In the genomic region with DNA sequence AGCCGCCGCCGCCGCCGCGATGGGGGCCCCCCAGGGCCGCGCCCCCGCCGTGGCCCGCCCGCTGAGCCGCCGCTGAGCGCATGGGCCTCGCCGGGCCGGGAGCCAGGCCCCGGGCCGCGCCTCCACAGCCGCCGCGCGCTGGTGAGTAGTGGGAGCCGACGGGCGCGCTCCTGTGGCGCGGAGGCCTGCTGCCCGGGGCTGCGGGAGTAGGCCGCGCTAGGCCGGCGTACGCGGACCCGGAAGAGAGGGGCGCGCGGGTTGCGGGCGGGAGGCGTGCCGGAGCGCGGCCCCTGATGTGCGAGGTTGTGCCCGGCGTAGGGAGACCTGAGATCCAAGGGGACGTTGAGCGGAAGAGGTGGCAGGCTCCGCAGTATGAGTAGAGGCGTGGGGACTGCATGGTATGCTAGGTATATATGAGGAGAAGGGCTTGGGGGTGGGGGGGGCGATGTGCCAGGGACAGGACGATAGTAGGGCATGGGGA, we compare ENCODE assay signal across 8 mouse cellular contexts. TPM values are rescaled to one million over a fixed set of nuclear protein-coding genes. Genes with fewer than 3 reads are reported as not detected.
DNase-seq lines count a peak whose midpoint lies in the region; ATAC-seq and TF ChIP-seq lines count a peak whose summit lies in the region.

No protein-coding gene starts in this region.

- H3K27me3 ChIP-seq in heart, embryonic 11.5 days (ENCODE audit: control insufficient read depth, insufficient read depth, low read length): no peaks in the 10 kb centered on the region
- no peaks in the 10 kb centered on the region for H3K27me3 ChIP-seq in forebrain, postnatal 0 days (ENCODE audit: insufficient read depth, low read length)
- no peaks in the 10 kb centered on the region for H3K27me3 ChIP-seq in limb, embryonic 13.5 days

- peak overlapping the region; percentile 90 for H3K4me3 ChIP-seq in heart, embryonic 11.5 days (ENCODE audit: low read depth, low read length)
- peak overlapping the region; percentile 95 for H3K4me3 ChIP-seq in forebrain, postnatal 0 days (ENCODE audit: low read depth, low read length)
- H3K4me3 ChIP-seq in limb, embryonic 13.5 days: peak overlapping the region; percentile 89

- ATAC-seq in heart, embryonic 11.5 days (replicated peaks; ENCODE audit: insufficient number of reproducible peaks, low FRiP score, low TSS enrichment): peak; percentile 67
- peak; percentile 67 for ATAC-seq in forebrain, postnatal 0 days
- ATAC-seq in limb, embryonic 13.5 days (ENCODE audit: low FRiP score, low read depth): peak; percentile 52

- no peak for TF ChIP-seq CTCF in forebrain, postnatal 0 days (IDR thresholded peaks at IDR 0.05; ENCODE audit: low read depth)

- H3K9me3 ChIP-seq in heart, embryonic 11.5 days (replicated peaks; ENCODE audit: control insufficient read depth, low read length): no peaks in the 10 kb centered on the region
- H3K9me3 ChIP-seq in forebrain, postnatal 0 days (ENCODE audit: low read length): no peaks in the 10 kb centered on the region
- no peaks in the 10 kb centered on the region for H3K9me3 ChIP-seq in limb, embryonic 13.5 days

- H3K27ac ChIP-seq in heart, embryonic 11.5 days (ENCODE audit: low read depth, low read length): peak overlapping the region; percentile 94
- H3K27ac ChIP-seq in forebrain, postnatal 0 days (ENCODE audit: low read depth, low read length): peak overlapping the region; percentile 94
- peak overlapping the region; percentile 96 for H3K27ac ChIP-seq in limb, embryonic 13.5 days

- H3K36me3 ChIP-seq in heart, embryonic 11.5 days (ENCODE audit: control insufficient read depth, insufficient read depth, low read length): peaks cover 8% of the 10 kb centered on the region
- peaks cover 13% of the 10 kb centered on the region for H3K36me3 ChIP-seq in forebrain, postnatal 0 days (ENCODE audit: insufficient read depth)
- H3K36me3 ChIP-seq in limb, embryonic 13.5 days: peaks cover 16% of the 10 kb centered on the region

- under 1% methylated on average over 53 of the region's 58 CpGs for WGBS in heart, embryonic 11.5 days (ENCODE audit: insufficient replicate concordance)
- 4% methylated on average over 54 of the region's 58 CpGs for WGBS in forebrain, postnatal 0 days
- under 1% methylated on average over 57 of the region's 58 CpGs for WGBS in limb, embryonic 13.5 days

- peak overlapping the region; percentile 76 for H3K4me2 ChIP-seq in heart, embryonic 11.5 days
- peak overlapping the region; percentile 78 for H3K4me2 ChIP-seq in forebrain, postnatal 0 days (ENCODE audit: low read depth)
- peak overlapping the region; percentile 93 for H3K4me2 ChIP-seq in limb, embryonic 13.5 days (replicated peaks)

- peaks cover 9% of the 10 kb centered on the region; the same call in 1 of the 2 replicates for H3K4me1 ChIP-seq in heart, embryonic 11.5 days (ENCODE audit: control insufficient read depth, insufficient read depth, low read length)
- H3K4me1 ChIP-seq in forebrain, postnatal 0 days (ENCODE audit: insufficient read depth): peaks cover 13% of the 10 kb centered on the region; the same call in 1 of the 2 replicates
- H3K4me1 ChIP-seq in limb, embryonic 13.5 days: peaks cover 27% of the 10 kb centered on the region

- peak overlapping the region; percentile 94 for H3K9ac ChIP-seq in heart, embryonic 11.5 days (ENCODE audit: low read depth, low read length)
- H3K9ac ChIP-seq in forebrain, postnatal 0 days: peak overlapping the region; percentile 93
- peak overlapping the region; percentile 98 for H3K9ac ChIP-seq in limb, embryonic 13.5 days

- no peak for DNase-seq in heart, adult 18-20 months
- peak; percentile 33 for DNase-seq in 416B (ENCODE audit: low read depth)
- DNase-seq in T-cell, adult 2 months (ENCODE audit: low spot score): peak; percentile 64
- DNase-seq in forebrain, postnatal 0 days: peak; percentile 65
- DNase-seq in naive thymus-derived CD4-positive, alpha-beta T cell, adult 2 months (ENCODE audit: low read depth): peak; percentile 74
- no peak for DNase-seq in spleen, postnatal 14 days (ENCODE audit: low spot score in 2 of 2)

RNA-seq across cellular contexts. Expression of a gene that starts 0.5 kb away (rescaled TPM):
- polyA plus RNA-seq in heart, embryonic 11.5 days (2014; fragmentation: Nextera tagmentation; extraction: Ambion mirVana): 7.8 and 10.1 TPM in 2 replicates
- 10 to 100 TPM; 17.0 to 19.7 TPM for total RNA-seq in heart, adult 18-20 months (2021)
- total RNA-seq in forebrain, postnatal 0 days (2014; rRNA removed): 33.7 and 47.6 TPM in 2 replicates
- polyA plus RNA-seq in forebrain, postnatal 0 days (2015; fragmentation: Nextera tagmentation; extraction: Ambion mirVana): 15.1 and 15.3 TPM in 2 replicates
- polyA plus RNA-seq in limb, embryonic 13.5 days (2015; fragmentation: Nextera tagmentation; extraction: Ambion mirVana): 11.3 and 12.1 TPM in 2 replicates

RNA-seq across cellular contexts. Expression of a gene that starts 15.6 kb away (rescaled TPM):
- 241 and 257 TPM in 2 replicates for polyA plus RNA-seq in heart, embryonic 11.5 days (2014; fragmentation: Nextera tagmentation; extraction: Ambion mirVana)
- total RNA-seq in heart, adult 18-20 months (2021): 100 to 1,000 TPM; 165 to 179 TPM
- 116 and 166 TPM in 2 replicates for total RNA-seq in forebrain, postnatal 0 days (2014; rRNA removed)
- polyA plus RNA-seq in forebrain, postnatal 0 days (2015; fragmentation: Nextera tagmentation; extraction: Ambion mirVana): 182 and 189 TPM in 2 replicates
- polyA plus RNA-seq in limb, embryonic 13.5 days (2015; fragmentation: Nextera tagmentation; extraction: Ambion mirVana): 193 and 199 TPM in 2 replicates

RNA-seq across cellular contexts. Expression of a gene that starts 25.8 kb away (rescaled TPM):
- 0.20 and 0.33 TPM in 2 replicates for polyA plus RNA-seq in heart, embryonic 11.5 days (2014; fragmentation: Nextera tagmentation; extraction: Ambion mirVana)
- 1 to 10 TPM; 5.0 to 6.7 TPM for total RNA-seq in heart, adult 18-20 months (2021)
- total RNA-seq in forebrain, postnatal 0 days (2014; rRNA removed): 2.8 and 4.3 TPM in 2 replicates
- polyA plus RNA-seq in forebrain, postnatal 0 days (2015; fragmentation: Nextera tagmentation; extraction: Ambion mirVana): 2.4 and 2.5 TPM in 2 replicates
- 0.97 and 1.0 TPM in 2 replicates for polyA plus RNA-seq in limb, embryonic 13.5 days (2015; fragmentation: Nextera tagmentation; extraction: Ambion mirVana)

RNA-seq across cellular contexts. Expression of a gene that starts 43.5 kb away (rescaled TPM):
- polyA plus RNA-seq in heart, embryonic 11.5 days (2014; fragmentation: Nextera tagmentation; extraction: Ambion mirVana): 81.7 and 84.2 TPM in 2 replicates
- total RNA-seq in heart, adult 18-20 months (2021): 1 to 10 TPM; 4.7 to 5.1 TPM
- total RNA-seq in forebrain, postnatal 0 days (2014; rRNA removed): 9.5 and 16.0 TPM in 2 replicates
- 11.4 and 12.9 TPM in 2 replicates for polyA plus RNA-seq in forebrain, postnatal 0 days (2015; fragmentation: Nextera tagmentation; extraction: Ambion mirVana)
- 125 and 135 TPM in 2 replicates for polyA plus RNA-seq in limb, embryonic 13.5 days (2015; fragmentation: Nextera tagmentation; extraction: Ambion mirVana)

RNA-seq across cellular contexts. Expression of a gene that starts 48.8 kb away (rescaled TPM):
- 30.5 and 34.3 TPM in 2 replicates for polyA plus RNA-seq in heart, embryonic 11.5 days (2014; fragmentation: Nextera tagmentation; extraction: Ambion mirVana)
- 10 to 100 TPM; 11.9 to 12.8 TPM for total RNA-seq in heart, adult 18-20 months (2021)
- 32.7 and 41.1 TPM in 2 replicates for total RNA-seq in forebrain, postnatal 0 days (2014; rRNA removed)
- 29.5 and 35.3 TPM in 2 replicates for polyA plus RNA-seq in forebrain, postnatal 0 days (2015; fragmentation: Nextera tagmentation; extraction: Ambion mirVana)
- polyA plus RNA-seq in limb, embryonic 13.5 days (2015; fragmentation: Nextera tagmentation; extraction: Ambion mirVana): 35.3 and 36.2 TPM in 2 replicates

Comparison
In these comparisons a context has a peak if more than half of its experiments do, and no peak if none do; other contexts are left out.
1. DNase-seq: peak in 416B (single experiment), T-cell, adult 2 months (single experiment), forebrain, postnatal 0 days (single experiment) and naive thymus-derived CD4-positive, alpha-beta T cell, adult 2 months (single experiment); none in heart, adult 18-20 months (0 of 2) and spleen, postnatal 14 days (0 of 2).
2. Peak in every context shown above with its lines, with median percentiles within 50 percentile points of each other: ATAC-seq, H3K27ac ChIP-seq, H3K4me2 ChIP-seq, H3K4me3 ChIP-seq and H3K9ac ChIP-seq.